Mouse (Mus musculus) small intestine, adult 2 months (tissue): ENCODE measurements around the gene Foxf2.

Source experiments
- CTCF ChIP-seq: fragments of 200-500 bp; IDR thresholded peaks from 2 replicates; pipeline ENCODE4 v1.5.1; 2012; ENCODE audit warnings: low read depth, mild to moderate bottlenecking, control low read depth, inconsistent platforms, low read length, moderate library complexity, mixed read lengths; ENCODE audit not compliant: insufficient replicate concordance, insufficient read length; ENCODE audit errors: extremely low read depth
- POLR2A ChIP-seq: fragments of 200-500 bp; IDR thresholded peaks from 2 replicates; pipeline ENCODE4 v1.6.1; 2012; ENCODE audit warnings: low read depth, mild to moderate bottlenecking, control low read depth, inconsistent platforms, low read length, moderate library complexity

DNA sequence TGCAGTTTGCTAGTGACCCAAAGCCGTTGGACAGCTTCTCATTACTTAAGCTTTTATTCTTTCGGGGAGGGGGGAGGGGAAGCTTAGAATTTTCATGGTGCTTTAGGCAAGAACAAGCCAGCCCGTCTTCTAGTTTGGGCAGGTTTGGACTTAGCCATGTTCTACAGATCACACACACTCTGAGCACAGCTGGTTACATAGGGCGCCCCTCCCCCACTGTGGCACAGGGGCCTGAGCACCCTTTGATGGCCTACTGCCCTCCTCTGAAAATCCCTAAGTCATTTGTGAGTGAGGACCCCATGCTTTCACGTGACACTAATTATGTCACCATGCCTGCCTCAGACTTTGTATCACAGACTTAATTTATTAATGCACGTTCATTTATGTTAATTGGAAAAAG, 35.6 kb downstream of the Foxf2 start:
- TF ChIP-seq POLR2A (no peak), CTCF (no peak)
